Mouse (Mus musculus) limb, embryonic 14.5 days (tissue): ENCODE measurements around the gene Gpr62. TPM values are rescaled to one million over a fixed set of nuclear protein-coding genes. Genes with fewer than 3 reads are reported as not detected.
A peak's percentile ranks its signal among the peaks of the same experiment; 100 is the strongest.

Experiments used
- ATAC-seq: fragments of 200-750 bp; cut with Nextera tagmentation; 2 replicates; pipeline ENCODE4 v1.8.0; 2017; ENCODE audit warnings: low read depth, moderate number of reproducible peaks, moderate TSS enrichment; ENCODE audit not compliant: low FRiP score
- DNase-seq: peaks from one replicate; pipeline ENCODE4 v3.0.0-alpha.2; 2015; ENCODE audit warnings: low spot score
- H3K27ac ChIP-seq: fragments of 300-500 bp; sonication (generic); replicated peaks from 2 replicates; pipeline ENCODE4 v1.5.1; 2014; ENCODE audit warnings: low read depth, mild to moderate bottlenecking, low read length, moderate library complexity, mixed read lengths
- H3K27me3 ChIP-seq: fragments of 300-500 bp; sonication (generic); 2 replicates; pipeline ENCODE4 v1.6.1; 2014; ENCODE audit warnings: low read length, mixed read lengths; ENCODE audit not compliant: control insufficient read depth, insufficient read depth
- H3K36me3 ChIP-seq: fragments of 300-500 bp; sonication (generic); 2 replicates; pipeline ENCODE4 v1.6.1; 2014; ENCODE audit warnings: mild to moderate bottlenecking, low read length, moderate library complexity, mixed read lengths; ENCODE audit not compliant: control insufficient read depth, insufficient read depth
- H3K4me1 ChIP-seq: fragments of 300-500 bp; sonication (generic); 2 replicates; pipeline ENCODE4 v1.6.1; 2014; ENCODE audit warnings: antibody characterized with exemption, low read length, mixed read lengths; ENCODE audit not compliant: control insufficient read depth, insufficient read depth
- H3K4me2 ChIP-seq: fragments of 300-500 bp; sonication (generic); replicated peaks from 2 replicates; pipeline ENCODE4 v1.6.1; 2014; ENCODE audit warnings: low read depth, mild to moderate bottlenecking, low read length, moderate library complexity; ENCODE audit not compliant: severe bottlenecking
- H3K4me3 ChIP-seq: fragments of 300-500 bp; sonication (generic); replicated peaks from 2 replicates; pipeline ENCODE4 v1.5.1; 2014; ENCODE audit warnings: low read length
- H3K9ac ChIP-seq: fragments of 300-500 bp; sonication (generic); 2 replicates; pipeline ENCODE4 v1.6.1; 2014; ENCODE audit warnings: mild to moderate bottlenecking, low read depth, low read length, moderate library complexity; ENCODE audit not compliant: severe bottlenecking
- H3K9me3 ChIP-seq: fragments of 300-500 bp; sonication (generic); 2 replicates; pipeline ENCODE4 v1.6.1; 2016; ENCODE audit warnings: low read length; ENCODE audit not compliant: control insufficient read depth
- POLR2A ChIP-seq: fragments of 200-500 bp; IDR thresholded peaks from 2 replicates; pipeline ENCODE4 v1.8.0; 2012; ENCODE audit warnings: inconsistent platforms, mild to moderate bottlenecking, moderate library complexity, borderline replicate concordance; ENCODE audit not compliant: insufficient read depth, insufficient read length; ENCODE audit errors: extremely low read depth
- WGBS: fragments of 180-500 bp; shearing (Covaris S2); extraction: QIAGEN DNeasy Blood & Tissue Kit; methylation state at CpG from one replicate; pipeline ENCODE4 v1.1.7; 2014; 5-methylcytosine and 5-hydroxymethylcytosine counted together
- polyA plus RNA-seq, 2 experiments: library from polyadenylated mRNA; depleted of rRNA in 1 of 2; stranded (reverse) in 1 of 2; unstranded in 1 of 2; fragments of >200 nt; fragmentation: Nextera tagmentation in 1 of 2; extraction: Ambion mirVana in 1 of 2; gene quantifications; 2 replicates each; pipeline versions ENCODE4 v1.2.1 to v1.2.3; 2012 to 2014

Gene Gpr62
- polyA plus RNA-seq, 2 experiments: 0.47 to 0.58 TPM

DNA sequence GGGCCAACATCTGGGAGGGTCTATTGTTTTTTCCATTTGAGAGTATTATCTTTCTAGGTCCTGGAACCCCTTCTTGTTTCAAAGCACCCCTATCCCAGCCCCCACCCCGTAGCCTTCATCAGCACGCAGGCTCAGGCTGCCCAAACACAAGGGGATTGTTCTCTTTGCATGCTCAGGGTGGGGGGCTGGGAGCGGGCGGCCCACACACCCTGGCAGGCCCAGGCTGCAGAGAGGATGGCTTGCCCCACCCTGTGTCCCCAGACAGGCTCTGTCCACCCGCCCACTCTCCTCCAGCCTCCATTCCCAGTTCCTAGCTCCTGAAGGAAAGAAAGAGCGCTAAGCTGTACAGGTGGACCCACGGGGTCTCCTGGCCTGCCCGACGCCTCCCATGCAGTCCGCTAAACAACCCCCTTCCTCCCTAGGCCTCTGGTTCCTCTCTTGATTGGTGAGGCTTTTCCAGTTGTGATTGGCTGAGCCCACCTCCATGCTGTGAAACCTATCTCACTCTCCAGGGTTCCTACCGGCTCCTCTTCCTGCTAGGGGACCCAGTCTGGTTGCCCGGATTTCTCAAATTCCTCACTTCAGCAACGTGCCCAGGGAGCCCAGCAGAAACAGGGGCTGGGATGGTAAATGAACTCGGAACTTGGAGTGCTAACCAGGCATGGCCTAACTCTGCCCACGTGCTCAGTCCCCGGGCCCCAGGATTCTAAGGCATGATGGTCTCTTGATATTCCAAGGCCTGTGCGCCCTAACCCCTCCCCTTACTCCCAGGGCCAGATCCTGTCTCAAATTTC is 10.7 kb downstream of the Gpr62 start:
- ATAC-seq: peak; percentile 31; the same call in 1 of the 2 replicates
- Histone ChIP-seq H3K27ac (peak overlapping the region; percentile 81), H3K9me3 (no peaks in the 10 kb centered on the region), H3K36me3 (peaks cover 2% of the 10 kb centered on the region), H3K9ac (peak overlapping the region; percentile 70), H3K4me3 (peak overlapping the region; percentile 71), H3K27me3 (no peaks in the 10 kb centered on the region), H3K4me1 (peaks cover 55% of the 10 kb centered on the region), H3K4me2 (peak overlapping the region; percentile 90)
- WGBS: 3% methylated on average over 17 of the region's 17 CpGs
- no peak for DNase-seq
- TF ChIP-seq POLR2A: no peak

DNA sequence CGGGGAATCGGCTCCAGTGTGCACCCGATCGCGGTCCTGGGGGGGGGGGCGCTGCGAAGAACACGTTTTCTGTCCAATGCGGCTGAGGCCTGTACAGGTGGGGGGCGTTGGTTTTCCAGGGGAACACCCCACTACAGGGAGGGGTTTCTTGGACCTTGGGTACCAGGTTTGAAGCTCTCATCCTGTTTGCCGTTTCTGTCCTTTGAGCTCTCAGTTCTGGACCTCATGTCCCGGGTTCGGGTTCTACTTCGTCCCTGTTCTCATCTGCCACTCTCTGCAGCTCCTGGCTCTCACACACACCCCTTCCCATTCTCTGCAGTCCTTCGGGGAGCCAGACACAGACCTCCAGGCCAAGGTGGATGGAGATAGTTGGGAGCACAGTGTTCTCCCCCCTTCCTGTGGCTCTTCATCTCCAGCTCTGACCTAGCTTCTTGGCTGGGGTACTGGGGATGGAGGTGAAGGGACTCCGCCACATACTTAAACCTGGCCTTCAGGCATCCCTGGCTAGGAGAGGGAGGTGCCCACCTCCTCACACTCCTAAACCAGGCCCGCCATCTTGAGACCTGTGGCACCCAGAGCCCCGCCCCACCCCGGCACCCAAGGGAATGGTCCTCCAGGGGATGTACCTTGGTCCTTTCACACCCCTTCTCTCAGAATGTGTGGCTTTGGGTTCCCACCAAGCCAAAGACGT is 11.5 kb downstream of the Gpr62 start:
- H3K9me3 ChIP-seq: no peaks in the 10 kb centered on the region
- H3K36me3 ChIP-seq: no peaks in the 10 kb centered on the region; the same call in 1 of the 2 replicates
- peak overlapping the region; percentile 81 for H3K27ac ChIP-seq
- no peaks in the 10 kb centered on the region for H3K27me3 ChIP-seq
- H3K9ac ChIP-seq: peak overlapping the region; percentile 70
- H3K4me2 ChIP-seq: peak overlapping the region; percentile 90
- 2% methylated on average over 18 of the region's 20 CpGs for WGBS
- peaks cover 59% of the 10 kb centered on the region for H3K4me1 ChIP-seq
- no peak for TF ChIP-seq POLR2A
- ATAC-seq (peak; percentile 17), DNase-seq (no peak)
- H3K4me3 ChIP-seq: peak overlapping the region; percentile 71

DNA sequence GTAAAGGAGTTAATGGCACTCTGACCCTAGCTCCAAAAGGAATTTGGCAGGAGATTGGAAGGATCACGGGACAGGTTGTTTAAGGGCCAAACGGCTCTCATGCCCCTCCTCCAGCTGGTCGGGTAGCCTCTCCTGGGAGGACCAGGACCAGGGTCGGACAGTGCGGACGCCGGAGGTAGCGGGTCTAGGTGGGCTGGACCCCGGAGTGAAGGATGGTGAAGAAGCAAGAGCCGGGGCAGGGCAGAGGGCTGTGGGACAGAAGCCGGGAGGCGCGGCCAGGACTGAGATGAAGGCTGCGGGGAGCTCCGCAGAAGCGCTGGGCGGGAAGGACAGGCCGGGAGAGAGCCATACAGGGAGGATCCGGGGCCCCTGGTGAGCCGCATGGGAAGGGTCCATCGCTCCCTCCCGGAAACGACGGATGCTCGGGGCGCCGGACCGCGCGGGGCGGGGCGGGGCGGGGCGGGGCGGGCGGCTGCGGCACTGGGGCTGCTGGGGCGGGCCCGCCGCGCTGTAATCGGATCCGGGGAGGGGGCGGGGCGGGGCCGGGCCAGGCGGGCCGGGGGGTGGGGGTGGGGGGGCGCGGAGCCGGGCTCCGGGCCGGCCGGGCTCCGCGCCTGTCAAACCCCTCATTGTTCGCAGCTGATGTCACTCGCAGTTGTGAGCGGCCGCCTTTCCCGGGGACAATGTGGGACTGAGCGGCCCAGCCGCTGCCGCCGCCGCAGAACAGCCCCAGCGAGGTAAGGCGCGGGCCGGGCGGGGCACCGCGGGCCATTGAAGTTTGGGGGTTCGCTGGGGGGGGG is 12.3 kb downstream of the Gpr62 start, which contains the start of gene Pcbp4:
Pcbp4 (plus strand) TSS at position 21 of the 800 bp plus-strand sequence.
- Histone ChIP-seq H3K36me3 (no peaks in the 10 kb centered on the region; the same call in 1 of the 2 replicates), H3K4me2 (peak within 1 kb of the TSS; percentile 90), H3K4me1 (peaks cover 64% of the 10 kb centered on the region), H3K9ac (peak within 1 kb of the TSS; percentile 70), H3K27me3 (no peaks in the 10 kb centered on the region), H3K4me3 (peak within 1 kb of the TSS; percentile 71), H3K27ac (peak within 1 kb of the TSS; percentile 81), H3K9me3 (no peaks in the 10 kb centered on the region)
- 0% methylated on average over 26 of the region's 74 CpGs for WGBS
- DNase-seq: peak; percentile 68
- TF ChIP-seq POLR2A: no peak
- ATAC-seq: peak; percentile 80

DNA sequence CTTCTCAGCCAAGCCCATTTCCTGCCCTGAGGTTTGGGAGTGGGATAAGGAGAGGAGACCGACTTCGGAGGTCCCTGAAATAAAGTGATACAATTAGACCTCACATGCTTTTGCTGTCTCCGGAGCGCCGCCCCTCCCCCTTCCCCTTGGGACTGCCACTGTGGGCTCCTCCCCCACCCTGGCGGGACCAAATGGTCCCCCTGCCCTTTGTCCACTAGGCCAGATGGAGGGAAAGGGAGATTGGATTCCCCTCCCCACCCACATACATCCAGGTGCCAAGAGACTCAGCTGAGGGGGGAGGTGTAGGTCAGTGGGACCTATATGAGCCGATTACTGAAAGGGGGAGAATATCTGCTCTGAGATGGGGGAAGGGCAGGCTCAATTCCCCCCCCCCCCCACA is 12.9 kb downstream of the Gpr62 start:
- Histone ChIP-seq H3K4me2 (peak overlapping the region; percentile 90), H3K36me3 (no peaks in the 10 kb centered on the region; the same call in 1 of the 2 replicates), H3K4me3 (peak overlapping the region; percentile 71), H3K27me3 (no peaks in the 10 kb centered on the region), H3K9ac (peak overlapping the region; percentile 70), H3K27ac (no peak overlapping the region; the same call in 1 of the 2 replicates), H3K4me1 (peaks cover 69% of the 10 kb centered on the region), H3K9me3 (no peaks in the 10 kb centered on the region)
- 1% methylated on average over 7 of the region's 7 CpGs for whole genome bisulfite sequencing
- ATAC-seq: no peak
- TF ChIP-seq POLR2A: no peak
- DNase-seq: no peak

DNA sequence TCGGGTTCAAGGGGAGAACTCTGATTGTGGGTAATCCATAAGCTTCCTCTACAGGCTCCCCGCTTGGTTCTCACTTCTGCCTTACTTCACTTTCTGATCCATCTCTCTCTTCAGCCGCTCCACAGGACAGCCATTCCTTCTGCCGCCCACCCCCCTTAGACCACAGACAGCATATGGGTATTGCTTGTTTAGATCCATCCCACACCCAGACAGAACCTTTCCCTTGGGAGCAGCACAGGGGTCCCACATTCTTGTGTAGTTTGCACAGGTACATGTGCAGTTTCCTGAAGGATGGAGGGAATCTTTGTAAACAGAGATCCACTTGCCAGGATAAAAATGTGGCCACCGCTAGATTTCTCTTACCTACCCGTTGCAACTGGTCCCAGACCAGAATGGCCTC is 13.4 kb downstream of the Gpr62 start:
- H3K4me2 ChIP-seq: peak overlapping the region; percentile 90
- H3K4me1 ChIP-seq: peaks cover 71% of the 10 kb centered on the region
- no peak overlapping the region for H3K27ac ChIP-seq
- no peak for TF ChIP-seq POLR2A
- H3K4me3 ChIP-seq: peak overlapping the region; percentile 71; the same call in 1 of the 2 replicates
- DNase-seq: no peak
- no peaks in the 10 kb centered on the region for H3K9me3 ChIP-seq
- no peaks in the 10 kb centered on the region; the same call in 1 of the 2 replicates for H3K36me3 ChIP-seq
- WGBS: 25% methylated on average over 6 of the region's 6 CpGs
- no peak for ATAC-seq
- H3K9ac ChIP-seq: no peak overlapping the region
- H3K27me3 ChIP-seq: no peaks in the 10 kb centered on the region
